Mouse (Mus musculus): ENCODE measurements around the gene Klf13.

DNA sequence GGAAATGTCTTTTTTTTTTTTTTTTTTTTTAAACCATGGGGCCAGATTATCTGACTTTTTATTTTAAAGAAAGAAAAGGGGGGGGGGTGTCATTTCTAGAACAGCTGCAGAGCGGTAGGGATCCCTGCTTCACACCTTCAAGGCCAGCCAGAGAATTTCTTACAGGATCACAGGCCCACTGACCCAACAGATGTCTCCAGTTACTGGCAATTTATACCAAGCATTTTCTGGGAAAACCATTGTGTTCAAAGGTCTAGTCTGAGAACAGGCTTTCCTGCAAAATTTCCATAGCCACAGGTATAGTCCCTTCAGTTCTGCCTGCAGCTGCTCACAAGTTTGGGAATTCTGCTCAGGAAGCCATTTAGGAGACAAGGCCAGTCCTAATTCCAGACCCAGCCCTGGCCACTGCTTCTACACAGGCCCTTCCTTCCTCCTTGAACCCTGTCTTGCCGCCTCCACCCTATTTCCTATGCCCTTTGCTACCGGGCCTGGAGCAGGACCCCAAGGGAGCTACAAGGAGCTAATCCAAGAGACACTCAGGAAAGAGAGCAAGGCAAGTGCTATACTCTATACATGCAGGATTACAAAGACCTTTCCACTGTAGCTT is 36.0 kb downstream of the Klf13 start:
- TF ChIP-seq CTCF (IDR thresholded peaks at IDR 0.05; ENCODE audit: insufficient read depth, low read length): no peak
- no peak for TF ChIP-seq POLR2A (IDR thresholded peaks at IDR 0.05; ENCODE audit: borderline replicate concordance, extremely low read depth, low read depth, low read length)

Data from lung, adult 2 months (tissue).